25 mouse cellular contexts compared by ENCODE assay signal in the genomic region with DNA sequence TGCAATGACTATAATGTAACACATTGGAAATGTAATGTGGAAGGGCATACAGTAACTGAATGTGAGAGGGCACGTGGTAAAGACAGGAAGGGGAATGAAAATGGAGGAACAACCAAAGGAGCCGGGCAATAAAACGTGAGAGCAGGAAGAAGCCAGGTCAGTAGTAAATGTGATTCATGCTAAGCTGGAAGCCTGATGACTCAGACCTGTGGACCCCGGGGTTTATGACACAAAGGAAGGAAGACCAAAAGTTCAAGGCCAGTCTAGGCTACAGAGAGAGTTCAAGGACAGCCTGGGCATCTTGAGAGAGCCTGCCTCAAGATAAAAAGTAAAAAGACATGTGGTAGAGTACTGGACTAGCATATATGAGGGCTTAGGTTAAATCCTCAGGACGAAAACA. TPM values are rescaled to one million over a fixed set of nuclear protein-coding genes. Genes with fewer than 3 reads are reported as not detected.
DNase-seq lines count a peak whose midpoint lies in the region; ATAC-seq lines count a peak whose summit lies in the region.
"Had no signal": no experiment of that assay in that cellular context is flagged by ENCODE, and none has a peak within 500 bp of the region (broad histone marks: within the 10 kb centered on the region; RNA-seq: fewer than 3 reads in every experiment).

No protein-coding gene starts in this region.

- peak; percentile 50 for ATAC-seq in intestine, embryonic 16.5 days
- no peak for ATAC-seq in megakaryocyte-erythroid progenitor cell, adult 5-6 weeks (replicated peaks; ENCODE audit: low FRiP score, low TSS enrichment, poor library complexity, severe bottlenecking)
- ATAC-seq: forebrain, embryonic 15.5 days had no signal

- no peak overlapping the region for H3K9ac ChIP-seq in intestine, embryonic 16.5 days (ENCODE audit: low read depth, low read length)
- H3K9ac ChIP-seq: embryonic facial prominence, embryonic 13.5 days; forebrain, embryonic 12.5 days; forebrain, embryonic 15.5 days; hindbrain, embryonic 12.5 days; hindbrain, embryonic 15.5 days had no signal

- no peaks in the 10 kb centered on the region for H3K27me3 ChIP-seq in intestine, embryonic 16.5 days (replicated peaks; ENCODE audit: control insufficient read depth, insufficient read depth, low read length)
- H3K27me3 ChIP-seq: embryonic facial prominence, embryonic 13.5 days; forebrain, embryonic 12.5 days; forebrain, embryonic 15.5 days; hindbrain, embryonic 12.5 days; hindbrain, embryonic 15.5 days had no signal

- no peaks in the 10 kb centered on the region for H3K36me3 ChIP-seq in intestine, embryonic 16.5 days (ENCODE audit: control insufficient read depth, insufficient read depth, low read length)
- H3K36me3 ChIP-seq: embryonic facial prominence, embryonic 10.5 days; embryonic facial prominence, embryonic 13.5 days; forebrain, embryonic 12.5 days; forebrain, embryonic 15.5 days; heart, embryonic 10.5 days; hindbrain, embryonic 12.5 days; hindbrain, embryonic 15.5 days had no signal

- DNase-seq in adrenal gland, postnatal 14 days = peak; percentile 4
- no peak for DNase-seq in adrenal gland, adult 8-10 months
- DNase-seq in 416B (ENCODE audit: low read depth) (peak; percentile 86), R1 (ENCODE audit: low read depth, low spot score) (peak; percentile 31)
- no peak for DNase-seq in heart, adult 8-10 months (ENCODE audit: low spot score)
- DNase-seq in urinary bladder, postnatal 10 days (ENCODE audit: low spot score) = no peak
- DNase-seq: cerebellum, adult 11-12 months; cerebellum, adult 8-10 months; cerebellum, postnatal 10 days; cerebellum, postnatal 36 days; embryo, embryonic 11 days; gastrocnemius, postnatal 25 days; heart, adult 18-20 months; kidney, adult 11 months had no signal

- H3K4me2 ChIP-seq in intestine, embryonic 16.5 days (ENCODE audit: low read depth, low read length) = no peak overlapping the region
- H3K4me2 ChIP-seq: embryonic facial prominence, embryonic 13.5 days; forebrain, embryonic 12.5 days; forebrain, embryonic 15.5 days; hindbrain, embryonic 12.5 days; hindbrain, embryonic 15.5 days had no signal

- 54% methylated on average over 5 of the region's 5 CpGs for WGBS in intestine, embryonic 16.5 days

- H3K27ac ChIP-seq in intestine, embryonic 16.5 days (ENCODE audit: low read length) = peak overlapping the region; percentile 59
- H3K27ac ChIP-seq: embryonic facial prominence, embryonic 10.5 days; embryonic facial prominence, embryonic 13.5 days; forebrain, embryonic 12.5 days; forebrain, embryonic 15.5 days; heart, embryonic 10.5 days; hindbrain, embryonic 12.5 days; hindbrain, embryonic 15.5 days had no signal

- no peaks in the 10 kb centered on the region for H3K4me1 ChIP-seq in intestine, embryonic 16.5 days (ENCODE audit: control insufficient read depth, insufficient read depth, low read length)
- H3K4me1 ChIP-seq: embryonic facial prominence, embryonic 10.5 days; embryonic facial prominence, embryonic 13.5 days; forebrain, embryonic 12.5 days; forebrain, embryonic 15.5 days; heart, embryonic 10.5 days; hindbrain, embryonic 12.5 days; hindbrain, embryonic 15.5 days had no signal

- no peaks in the 10 kb centered on the region for H3K9me3 ChIP-seq in intestine, embryonic 16.5 days (ENCODE audit: control insufficient read depth, low read length)
- H3K9me3 ChIP-seq: embryonic facial prominence, embryonic 10.5 days; embryonic facial prominence, embryonic 13.5 days; forebrain, embryonic 12.5 days; forebrain, embryonic 15.5 days; heart, embryonic 10.5 days; hindbrain, embryonic 12.5 days; hindbrain, embryonic 15.5 days had no signal

- no peak overlapping the region for H3K4me3 ChIP-seq in intestine, embryonic 16.5 days (ENCODE audit: low read length)
- H3K4me3 ChIP-seq: embryonic facial prominence, embryonic 10.5 days; embryonic facial prominence, embryonic 13.5 days; erythroblast, embryonic 14.5 days; forebrain, embryonic 12.5 days; forebrain, embryonic 15.5 days; heart, embryonic 10.5 days; hindbrain, embryonic 12.5 days; hindbrain, embryonic 15.5 days had no signal

RNA-seq across cellular contexts. Expression of a gene that starts 12.5 kb away (rescaled TPM):
- 0.37 and 0.56 TPM in 2 replicates for total RNA-seq in adrenal gland, postnatal 14 days (2021)
- total RNA-seq in adrenal gland, adult 8-10 months (2022) = 1 to 10 TPM; 1.7 to 2.4 (median 2.1) TPM
- polyA plus RNA-seq in intestine, embryonic 16.5 days (2015; fragmentation: Nextera tagmentation; extraction: Ambion mirVana) = 67.5 and 79.3 TPM in 2 replicates
- 12.1 and 12.7 TPM in 2 replicates for total RNA-seq in megakaryocyte-erythroid progenitor cell, adult 5-6 weeks (2014; fragmentation: Nextera tagmentation)
- 31.9 and 62.5 TPM in 2 replicates for total RNA-seq in megakaryocyte-erythroid progenitor cell, adult 5-6 weeks (2017)
- 1 to 10 TPM in 3 of 4 experiments, under 1 TPM in 1; 0.57 to 3.3 (median 1.4) TPM for total RNA-seq in heart, adult 8-10 months (2022)
- polyA plus RNA-seq: embryonic facial prominence, embryonic 10.5 days; forebrain, embryonic 15.5 days had no signal

RNA-seq across cellular contexts. Expression of a gene that starts 52.8 kb away (rescaled TPM):
- 0.26 TPM in 1 of 2 replicates, not detected in the other for total RNA-seq in adrenal gland, postnatal 14 days (2021)
- under 1 TPM in 3 of 4 experiments, not detected in 1; 0.14 to 0.56 (median 0.28) TPM for total RNA-seq in adrenal gland, adult 8-10 months (2022)
- not detected in 2 replicates for polyA plus RNA-seq in intestine, embryonic 16.5 days (2015; fragmentation: Nextera tagmentation; extraction: Ambion mirVana)
- total RNA-seq in megakaryocyte-erythroid progenitor cell, adult 5-6 weeks (2014; fragmentation: Nextera tagmentation) = not detected in 2 replicates
- 1.4 TPM in 1 of 2 replicates, not detected in the other for total RNA-seq in megakaryocyte-erythroid progenitor cell, adult 5-6 weeks (2017)
- total RNA-seq in heart, adult 8-10 months (2022) = 10 to 100 TPM; 54.6 to 69.7 (median 59.4) TPM
- polyA plus RNA-seq: embryonic facial prominence, embryonic 10.5 days; embryonic facial prominence, embryonic 13.5 days; erythroblast, embryonic 14.5 days; forebrain, embryonic 15.5 days; gonadal fat pad, adult 2 months; hindbrain, embryonic 12.5 days had no signal

Comparison
In these comparisons a context has a peak if more than half of its experiments do, and no peak if none do; other contexts are left out.
1. DNase-seq: peak in adrenal gland, postnatal 14 days (single experiment), 416B (single experiment) and R1 (single experiment); none in adrenal gland, adult 8-10 months (single experiment), heart, adult 8-10 months (single experiment) and urinary bladder, postnatal 10 days (single experiment).
2. RNA of a gene that starts 52.8 kb away (total RNA-seq): 54.6 to 69.7 TPM in heart, adult 8-10 months; 1.4 TPM in megakaryocyte-erythroid progenitor cell, adult 5-6 weeks, 0.14 to 0.56 TPM in adrenal gland, adult 8-10 months and 0.26 TPM in adrenal gland, postnatal 14 days; every median in the first group is over 10 times any median in the second.